Mouse (Mus musculus): ENCODE data around the gene Abcg4.

DNA sequence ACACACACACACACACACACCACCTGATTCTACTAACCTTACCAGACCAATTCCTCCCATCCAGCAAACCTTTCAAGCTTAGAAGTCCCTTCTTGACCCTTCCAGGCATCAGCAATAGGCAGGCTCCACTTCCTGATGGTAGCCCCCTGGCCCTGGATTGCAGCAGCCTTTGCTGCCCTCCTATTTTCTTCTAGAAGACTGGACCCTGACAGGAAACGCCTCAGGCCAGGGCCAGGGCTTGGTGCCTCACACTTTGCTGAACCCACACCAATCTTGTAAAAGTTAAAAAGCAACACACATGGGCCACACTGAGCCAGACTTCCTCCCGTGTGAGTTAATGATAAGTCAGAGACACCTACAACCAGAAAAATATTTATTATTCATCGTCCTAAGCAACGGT lies 51.3 kb downstream of the Abcg4 start:
- TF ChIP-seq MAX (IDR thresholded peaks at IDR 0.05) = no peak
- TF ChIP-seq CTCF (IDR thresholded peaks at IDR 0.05; ENCODE audit: control insufficient read depth, insufficient read depth, insufficient read length) = no peak
- no peak for TF ChIP-seq MYOG (IDR thresholded peaks at IDR 0.05; ENCODE audit: control insufficient read depth, extremely low read depth, insufficient read length)
- no peak for TF ChIP-seq CEBPB (IDR thresholded peaks at IDR 0.05; ENCODE audit: low read depth)
- TF ChIP-seq USF1 (IDR thresholded peaks at IDR 0.05; ENCODE audit: low read depth) = no peak
- no peak for TF ChIP-seq MYOD1 (IDR thresholded peaks at IDR 0.05; ENCODE audit: control insufficient read depth, insufficient read length, low read depth)
- TF ChIP-seq FOSL1 (IDR thresholded peaks at IDR 0.05; ENCODE audit: insufficient read depth, low read length, poor library complexity, severe bottlenecking) = no peak
